Mouse (Mus musculus) cerebellum, postnatal 4 days (tissue): ENCODE measurements around the gene Pex13.

ENCODE experiments used
- DNase-seq, 2 experiments: peaks; one replicate each; pipeline ENCODE4 v3.0.0; 2022; ENCODE audit warnings: low spot score in 2 of 2, mixed read lengths in 1 of 2

Gene Pex13

GRCm38 (mm10) chr11:23665798-23666501 is at the start of gene Pex13:
Gene Pex13 (minus strand): TSS chr11:23665959.
- peak; percentile 76 to 94 for DNase-seq

GRCm38 (mm10) chr11:23712299-23712698 is 46.5 kb upstream of the Pex13 start:
- no peak for DNase-seq

GRCm38 (mm10) chr11:23704604-23705294 is 39.0 kb upstream of the Pex13 start:
- DNase-seq, result no peak

GRCm38 (mm10) chr11:23701831-23702230 is 36.1 kb upstream of the Pex13 start:
- DNase-seq, result no peak

GRCm38 (mm10) chr11:23699414-23700095 is 33.8 kb upstream of the Pex13 start:
- DNase-seq, result no peak

- no peak for DNase-seq
These were observed 32.8 kb upstream of the Pex13 start for GRCm38 (mm10) chr11:23698526-23698925.

GRCm38 (mm10) chr11:23695847-23696246 is 30.1 kb upstream of the Pex13 start:
- DNase-seq, result no peak

- DNase-seq, result no peak
These were observed 27.5 kb upstream of the Pex13 start for GRCm38 (mm10) chr11:23693286-23693685.

GRCm38 (mm10) chr11:23688060-23688459 is 22.3 kb upstream of the Pex13 start:
- DNase-seq, result no peak

- no peak for DNase-seq
These were observed 20.9 kb upstream of the Pex13 start for GRCm38 (mm10) chr11:23686671-23687070.

GRCm38 (mm10) chr11:23682561-23682960 is 16.8 kb upstream of the Pex13 start:
- DNase-seq, result no peak

- DNase-seq, result no peak
These were observed 14.7 kb upstream of the Pex13 start for GRCm38 (mm10) chr11:23680435-23680950.

GRCm38 (mm10) chr11:23679044-23679642 is 13.4 kb upstream of the Pex13 start:
- DNase-seq, result peak in 1 of 2 experiments; percentile 64

- DNase-seq, result no peak
These were observed 10.3 kb upstream of the Pex13 start for GRCm38 (mm10) chr11:23676100-23676499.

GRCm38 (mm10) chr11:23672256-23672749 is 6.5 kb upstream of the Pex13 start:
- no peak for DNase-seq

GRCm38 (mm10) chr11:23667128-23667527 is 1.4 kb upstream of the Pex13 start:
- DNase-seq, result no peak

GRCm38 (mm10) chr11:23666526-23666925 is 767 bp upstream of the Pex13 start:
- DNase-seq, result no peak

- DNase-seq, result no peak
These were observed 410 bp downstream of the Pex13 start, which contains the start of gene Pus10 for GRCm38 (mm10) chr11:23665311-23665786. Gene Pus10 (plus strand): TSS chr11:23665674.

GRCm38 (mm10) chr11:23664232-23664631 is 1.5 kb downstream of the Pex13 start:
- DNase-seq, result no peak

- no peak for DNase-seq
These were observed 8.0 kb downstream of the Pex13 start for GRCm38 (mm10) chr11:23657791-23658190.

GRCm38 (mm10) chr11:23653666-23654065 is 12.1 kb downstream of the Pex13 start:
- no peak for DNase-seq

GRCm38 (mm10) chr11:23647835-23648234 is 17.9 kb downstream of the Pex13 start:
- no peak for DNase-seq
